Mouse (Mus musculus): Measurements from ENCODE around the gene Myh10.

GRCm38 (mm10) chr11:68644781-68645180 is 46.6 kb upstream of the Myh10 start:
- TF ChIP-seq CTCF (IDR thresholded peaks at IDR 0.05; ENCODE audit: extremely low read depth, insufficient read depth, insufficient read length, insufficient replicate concordance) (no peak), POLR2A (IDR thresholded peaks at IDR 0.05; ENCODE audit: low read depth, low read length) (no peak)

All from spleen, adult 2 months (tissue).